ENCODE assay signal across 9 mouse cellular contexts in genomic region chr2:122725604-122726003, GRCm38 (mm10). TPM values are rescaled to one million over a fixed set of nuclear protein-coding genes. Genes with fewer than 3 reads are reported as not detected.
DNase-seq lines count a peak whose midpoint lies in the region; ATAC-seq lines count a peak whose summit lies in the region.
"Had no signal": no experiment of that assay in that cellular context is flagged by ENCODE, and none has a peak within 500 bp of the region (broad histone marks: within the 10 kb centered on the region; RNA-seq: fewer than 3 reads in every experiment).

No protein-coding gene starts in this region.

- no peak overlapping the region for H3K4me3 ChIP-seq in kidney, embryonic 16.5 days (ENCODE audit: low read length)
- H3K4me3 ChIP-seq: erythroblast, embryonic 14.5 days had no signal

- no peaks in the 10 kb centered on the region for H3K9me3 ChIP-seq in kidney, embryonic 16.5 days (ENCODE audit: low read length)

- H3K27me3 ChIP-seq in kidney, embryonic 16.5 days (ENCODE audit: insufficient read depth, low read length) = no peaks in the 10 kb centered on the region

- no peak for ATAC-seq in kidney, embryonic 16.5 days (ENCODE audit: low FRiP score, low TSS enrichment)

- no peak overlapping the region for H3K27ac ChIP-seq in kidney, embryonic 16.5 days (ENCODE audit: low read length)

- no peaks in the 10 kb centered on the region for H3K4me1 ChIP-seq in kidney, embryonic 16.5 days (ENCODE audit: insufficient read depth, low read length)

- no peak overlapping the region for H3K4me2 ChIP-seq in kidney, embryonic 16.5 days (replicated peaks; ENCODE audit: low read depth, low read length)

- 61% methylated on average over 10 of the region's 10 CpGs for WGBS in kidney, embryonic 16.5 days

- H3K36me3 ChIP-seq in kidney, embryonic 16.5 days (ENCODE audit: insufficient read depth, low read length) = no peaks in the 10 kb centered on the region

- no peak overlapping the region for H3K9ac ChIP-seq in kidney, embryonic 16.5 days (replicated peaks; ENCODE audit: low read length)

- peak; percentile 52 for DNase-seq in kidney, adult 18-20 months
- peak; percentile 30 to 48 for DNase-seq in CD8-positive naive resting alpha-beta T cell, adult 2 months (ENCODE audit: low read depth in 2 of 2, low spot score in 2 of 2)
- peak; percentile 41 for DNase-seq in T-cell, adult 2 months (ENCODE audit: low spot score)
- peak; percentile 77 for DNase-seq in induced T-regulatory cell, adult 2 months (ENCODE audit: low read depth)
- DNase-seq in retina, postnatal 1 day = peak; percentile 38
- DNase-seq in right cerebral cortex, postnatal 25 days = no peak
- DNase-seq in left cerebral cortex, adult 18-20 months (ENCODE audit: low spot score in 2 of 2) = no peak

RNA-seq across cellular contexts. Expression of gene Bloc1s6, which starts 12.7 kb away (rescaled TPM):
- polyA plus RNA-seq in kidney, embryonic 16.5 days (2015; fragmentation: Nextera tagmentation; extraction: Ambion mirVana) = 59.4 and 63.5 TPM in 2 replicates
- total RNA-seq in left cerebral cortex, adult 18-20 months (2021) = 10 to 100 TPM; 26.8 to 30.6 TPM

RNA-seq across cellular contexts. Expression of gene Slc30a4, which starts 23.1 kb away (rescaled TPM):
- 6.2 and 6.4 TPM in 2 replicates for polyA plus RNA-seq in kidney, embryonic 16.5 days (2015; fragmentation: Nextera tagmentation; extraction: Ambion mirVana)
- 10 to 100 TPM; 49.1 to 50.6 TPM for total RNA-seq in left cerebral cortex, adult 18-20 months (2021)
- polyA plus RNA-seq: erythroblast, embryonic 14.5 days had no signal

RNA-seq across cellular contexts. Expression of gene Sqor, which starts 39.4 kb away (rescaled TPM):
- polyA plus RNA-seq in kidney, embryonic 16.5 days (2015; fragmentation: Nextera tagmentation; extraction: Ambion mirVana) = 19.9 and 27.0 TPM in 2 replicates
- 1 to 10 TPM; 6.3 to 7.3 TPM for total RNA-seq in left cerebral cortex, adult 18-20 months (2021)

Comparison
In these comparisons a context has a peak if more than half of its experiments do, and no peak if none do; other contexts are left out.
1. DNase-seq: peak in kidney, adult 18-20 months (single experiment), CD8-positive naive resting alpha-beta T cell, adult 2 months (2 of 2), T-cell, adult 2 months (single experiment), induced T-regulatory cell, adult 2 months (single experiment) and retina, postnatal 1 day (single experiment); none in right cerebral cortex, postnatal 25 days (single experiment) and left cerebral cortex, adult 18-20 months (0 of 2).